Mouse (Mus musculus): ENCODE data around the gene Lamtor1. TPM values are rescaled to one million over a fixed set of nuclear protein-coding genes. Genes with fewer than 3 reads are reported as not detected.

Gene Lamtor1
- total RNA-seq, 1 experiment from 2014 or later: 66.9 TPM

- no peak for ATAC-seq (replicated peaks; ENCODE audit: low read depth, poor library complexity, severe bottlenecking)
These were observed 45.9 kb downstream of the Lamtor1 start for GRCm38 (mm10) chr7:101951648-101952047.

DNA sequence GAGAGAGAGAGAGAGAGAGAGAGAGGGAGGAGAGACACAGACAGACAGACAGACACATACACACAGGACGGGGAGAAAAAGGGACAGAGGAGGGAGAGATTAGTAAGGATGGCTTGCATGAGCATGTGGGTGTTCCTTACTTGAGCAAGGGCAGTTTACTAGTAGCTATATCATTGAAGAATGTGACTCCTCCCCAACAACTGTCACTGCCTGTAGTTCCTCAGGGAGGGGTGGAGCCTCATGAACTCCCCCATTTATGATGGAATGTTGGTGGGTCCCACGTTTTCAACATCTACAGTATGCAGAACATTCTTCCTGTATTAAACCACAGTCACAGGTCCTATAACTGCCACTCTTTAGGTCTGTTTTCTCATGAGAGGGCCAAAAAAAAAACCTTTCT, 46.4 kb downstream of the Lamtor1 start:
- ATAC-seq (replicated peaks; ENCODE audit: low read depth, poor library complexity, severe bottlenecking): peak; percentile 72

DNA sequence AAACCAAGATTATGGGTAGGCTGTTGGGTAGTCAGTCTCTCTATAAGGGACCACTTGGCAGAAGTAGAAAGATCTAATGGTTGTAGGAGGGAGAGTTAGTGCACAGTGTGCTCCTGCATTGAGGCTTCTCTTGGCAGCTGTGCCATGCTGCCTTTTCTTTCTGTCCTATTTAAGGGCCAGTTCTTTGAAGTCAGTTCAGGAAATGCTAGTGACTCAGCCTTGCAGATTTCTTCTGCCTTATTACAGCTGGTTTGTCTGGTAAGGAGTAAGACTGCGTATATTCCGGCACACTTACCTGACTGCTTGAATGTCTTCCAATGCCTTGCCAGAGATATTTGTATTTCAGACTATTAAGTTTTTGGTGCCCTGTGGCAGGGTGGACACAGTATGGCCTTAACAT, 48.5 kb downstream of the Lamtor1 start:
- ATAC-seq (replicated peaks; ENCODE audit: low read depth, poor library complexity, severe bottlenecking): no peak

DNA sequence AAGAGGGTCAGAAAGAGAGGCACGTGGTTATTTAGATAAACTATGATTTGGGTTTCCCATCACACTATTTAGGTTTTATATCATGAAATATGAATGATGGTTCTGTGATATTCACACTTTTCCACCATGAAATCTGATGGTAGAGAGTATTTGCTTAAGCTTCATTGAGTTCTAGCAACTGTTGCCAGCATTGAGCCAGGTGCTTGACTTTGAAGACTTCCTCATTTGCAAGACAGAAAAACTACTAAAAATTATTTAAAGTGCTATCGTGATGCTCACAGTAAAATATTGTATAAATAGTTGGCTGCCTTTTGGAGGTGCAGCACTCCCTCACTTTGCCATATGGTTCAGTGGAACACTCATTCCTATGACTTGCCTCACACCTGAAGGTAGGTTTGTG, 49.6 kb downstream of the Lamtor1 start:
- ATAC-seq (replicated peaks; ENCODE audit: low read depth, poor library complexity, severe bottlenecking): no peak

DNA sequence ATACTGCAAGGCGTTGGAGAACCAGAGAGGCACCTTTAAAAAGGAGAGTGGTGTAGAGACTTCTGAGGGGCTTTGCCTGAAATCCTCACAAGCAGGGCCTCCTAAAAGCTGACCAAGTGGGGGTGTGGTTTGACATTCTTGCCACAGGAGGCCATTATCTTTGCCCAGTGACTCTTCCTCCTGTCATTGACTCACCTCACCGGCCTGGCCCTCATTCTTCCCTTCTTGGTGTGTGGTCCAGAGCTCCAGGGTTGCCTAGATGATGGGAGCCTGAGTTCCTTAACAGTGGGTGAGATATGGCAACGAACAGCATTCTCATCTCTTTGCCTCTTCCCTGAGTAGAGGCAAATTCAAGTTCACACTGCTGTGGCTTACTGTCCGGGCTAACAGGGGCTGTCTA, 50.2 kb downstream of the Lamtor1 start:
- no peak for ATAC-seq (replicated peaks; ENCODE audit: low read depth, poor library complexity, severe bottlenecking)

DNA sequence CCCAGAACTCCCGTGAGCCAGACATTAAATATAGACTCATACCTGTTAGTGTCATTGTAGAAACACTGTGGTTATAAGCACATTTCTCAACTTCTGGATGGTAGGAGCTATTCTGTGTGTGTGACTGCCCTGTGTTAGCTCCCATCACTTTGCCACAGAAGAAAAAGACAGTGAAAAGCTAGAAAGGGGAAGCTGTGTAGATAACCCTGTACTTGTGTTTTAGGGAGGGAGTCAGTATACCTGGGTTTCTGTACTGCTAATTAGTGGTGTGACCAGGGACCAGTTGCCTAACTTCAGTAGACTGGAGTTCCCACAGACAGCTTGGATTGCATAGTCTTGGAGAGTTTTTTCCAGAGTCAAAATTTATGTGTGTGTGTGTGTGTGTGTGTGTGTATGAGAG, 50.8 kb downstream of the Lamtor1 start:
- ATAC-seq (replicated peaks; ENCODE audit: low read depth, poor library complexity, severe bottlenecking): peak; percentile 56

GRCm38 (mm10) chr7:101956911-101957310, 51.2 kb downstream of the Lamtor1 start:
- ATAC-seq (replicated peaks; ENCODE audit: low read depth, poor library complexity, severe bottlenecking): no peak

DNA sequence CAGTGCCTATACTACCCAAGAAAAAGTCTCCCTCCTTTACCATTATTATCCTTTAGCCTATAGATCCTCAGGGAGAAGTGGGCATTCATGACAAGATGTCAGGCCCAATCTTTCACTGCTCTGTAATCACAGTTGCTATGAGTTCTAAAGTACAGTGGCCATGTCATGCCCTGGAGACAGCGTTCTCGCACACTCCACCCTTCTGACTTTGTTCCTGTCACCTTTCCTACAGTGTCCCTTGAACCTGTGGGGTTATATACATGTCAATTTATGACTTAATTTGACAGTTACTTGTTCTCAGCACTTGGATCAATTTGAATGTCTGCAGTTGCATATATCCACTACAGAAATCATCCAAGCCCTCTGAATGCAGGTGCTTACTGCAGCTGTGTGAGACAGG, 57.1 kb downstream of the Lamtor1 start:
- no peak for ATAC-seq (replicated peaks; ENCODE audit: low read depth, poor library complexity, severe bottlenecking)

DNA sequence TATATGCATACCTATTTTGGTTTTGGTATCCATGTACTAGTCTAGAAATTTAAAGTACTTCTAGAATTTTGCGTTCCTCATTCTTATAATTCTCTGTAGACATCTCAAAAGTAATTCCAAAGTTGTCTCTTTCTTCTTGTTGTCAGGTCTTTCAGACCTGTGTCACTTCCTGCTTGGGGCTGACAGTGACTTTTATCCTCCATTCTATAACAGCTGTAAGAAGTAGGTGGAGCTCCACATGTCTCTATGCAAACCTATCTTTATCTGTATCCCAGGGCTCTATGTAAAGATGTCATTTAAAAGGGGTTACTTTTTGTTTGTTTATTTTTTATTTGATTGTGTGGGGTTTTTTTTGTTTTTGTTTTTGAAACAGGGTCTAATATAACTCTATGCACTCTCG, 57.9 kb downstream of the Lamtor1 start:
- ATAC-seq (replicated peaks; ENCODE audit: low read depth, poor library complexity, severe bottlenecking): no peak

GRCm38 (mm10) chr7:101964551-101964950, 58.8 kb downstream of the Lamtor1 start:
- ATAC-seq (replicated peaks; ENCODE audit: low read depth, poor library complexity, severe bottlenecking): no peak

GRCm38 (mm10) chr7:101965606-101966005, 59.9 kb downstream of the Lamtor1 start:
- ATAC-seq (replicated peaks; ENCODE audit: low read depth, poor library complexity, severe bottlenecking): peak; percentile 57

GRCm38 (mm10) chr7:101967256-101967655, 61.6 kb downstream of the Lamtor1 start:
- no peak for ATAC-seq (replicated peaks; ENCODE audit: low read depth, poor library complexity, severe bottlenecking)

GRCm38 (mm10) chr7:101968751-101969150, 63.0 kb downstream of the Lamtor1 start:
- no peak for ATAC-seq (replicated peaks; ENCODE audit: low read depth, poor library complexity, severe bottlenecking)

- ATAC-seq (replicated peaks; ENCODE audit: low read depth, poor library complexity, severe bottlenecking): peak; percentile 55
These were observed 64.2 kb downstream of the Lamtor1 start for GRCm38 (mm10) chr7:101969694-101970428.

DNA sequence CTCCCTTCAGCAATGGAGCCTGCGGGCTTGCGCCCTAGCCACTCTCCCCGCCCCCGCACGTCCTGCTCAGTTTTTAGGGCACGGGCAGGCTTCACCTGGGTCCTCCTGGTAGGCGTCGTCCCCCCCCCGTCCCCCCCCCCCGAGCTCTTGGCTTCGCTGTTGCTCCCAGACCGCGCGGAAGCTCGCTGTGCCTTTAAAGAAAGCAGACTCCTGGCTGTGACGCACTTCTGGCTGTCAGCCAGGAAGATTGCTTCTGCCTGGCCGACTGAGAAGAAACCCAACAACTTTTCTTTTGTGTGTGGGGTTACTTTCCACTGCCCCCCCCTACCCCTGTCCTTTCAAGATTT, 64.7 kb downstream of the Lamtor1 start:
- peak; percentile 22; the same call in 1 of the 2 replicates for ATAC-seq (replicated peaks; ENCODE audit: low read depth, poor library complexity, severe bottlenecking)

- peak; percentile 56 for ATAC-seq (replicated peaks; ENCODE audit: low read depth, poor library complexity, severe bottlenecking)
These were observed 65.2 kb downstream of the Lamtor1 start for GRCm38 (mm10) chr7:101970821-101971461.

DNA sequence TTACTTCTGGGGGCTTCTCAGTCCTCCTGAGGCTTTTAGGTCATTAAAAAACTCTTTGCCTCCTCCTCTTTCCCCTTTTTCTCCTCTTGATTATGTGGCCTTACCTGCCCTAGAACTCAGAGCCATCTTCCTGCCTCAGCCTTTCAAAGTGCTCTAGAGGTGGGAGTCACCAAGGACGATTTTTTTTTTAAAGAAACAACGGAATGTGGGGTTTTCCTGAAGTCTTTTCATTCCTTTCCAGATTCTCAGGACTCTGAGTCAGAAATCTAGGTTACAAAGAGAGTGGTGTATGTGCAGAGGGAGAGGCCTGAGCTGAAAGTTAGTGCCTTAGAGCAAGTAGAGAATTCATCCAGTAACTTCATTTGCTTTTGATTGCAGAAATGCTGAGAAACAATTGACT, 66.0 kb downstream of the Lamtor1 start:
- ATAC-seq (replicated peaks; ENCODE audit: low read depth, poor library complexity, severe bottlenecking): no peak

GRCm38 (mm10) chr7:101973730-101974129, 68.0 kb downstream of the Lamtor1 start:
- no peak for ATAC-seq (replicated peaks; ENCODE audit: low read depth, poor library complexity, severe bottlenecking)

DNA sequence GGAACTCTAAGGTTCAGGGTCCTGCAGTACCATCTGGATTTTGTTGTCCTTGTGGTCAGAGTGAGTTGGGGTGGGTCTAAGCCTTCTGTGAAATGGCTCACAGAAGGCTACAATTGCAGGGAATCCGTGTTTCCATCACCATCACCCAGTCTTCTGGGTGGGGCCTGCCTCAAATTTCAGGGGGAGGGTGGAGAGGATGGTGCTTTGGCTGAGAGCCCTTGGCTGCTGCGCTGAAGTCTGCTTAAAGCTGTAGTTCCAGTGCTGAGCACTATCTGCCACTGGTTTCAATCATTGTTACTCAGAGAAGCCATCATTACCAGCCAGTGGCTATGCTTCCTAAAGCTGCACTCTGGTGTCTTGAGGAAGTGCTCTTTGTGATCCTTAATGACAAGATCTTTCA, 68.8 kb downstream of the Lamtor1 start:
- no peak for ATAC-seq (replicated peaks; ENCODE audit: low read depth, poor library complexity, severe bottlenecking)
